Mouse (Mus musculus): Measurements from ENCODE around the gene Kcne2. TPM values are rescaled to one million over a fixed set of nuclear protein-coding genes. Genes with fewer than 3 reads are reported as not detected.

The Kcne2 gene
- polyA plus RNA-seq, 1 experiment from 2014 or later = 37.2 TPM

DNA sequence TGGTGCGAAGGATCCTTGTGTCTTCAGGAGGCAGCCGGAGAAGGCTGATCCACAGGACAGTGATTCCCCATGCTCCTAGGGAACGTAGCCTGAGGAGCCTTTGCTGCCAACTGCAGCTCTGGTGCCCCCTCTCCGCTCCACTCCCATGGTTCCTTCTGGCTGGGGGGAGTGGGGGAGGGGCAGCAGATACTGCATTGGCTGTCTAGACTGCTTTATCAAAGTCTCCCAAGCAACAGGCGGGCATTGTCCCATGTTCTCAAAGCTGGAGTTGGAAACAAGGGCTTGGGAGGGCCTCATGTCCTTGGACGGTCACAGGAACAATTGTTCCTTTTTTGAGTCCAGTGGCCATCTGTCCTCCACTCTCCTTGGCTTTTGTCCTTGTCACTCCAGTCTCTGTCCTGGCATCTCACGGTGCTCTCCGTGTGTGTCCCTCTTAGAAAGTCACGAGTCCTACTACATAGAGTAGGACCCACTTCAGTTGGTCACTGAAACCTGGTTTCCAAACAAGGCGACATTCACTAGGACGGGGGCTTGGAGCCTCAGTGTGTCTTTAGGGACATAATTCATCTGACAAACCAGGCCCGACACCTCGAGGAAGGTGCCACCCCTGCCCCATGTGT lies 54.2 kb downstream of the Kcne2 start:
- 42% methylated on average over 13 of the region's 13 CpGs for WGBS
- H3K4me3 ChIP-seq (ENCODE audit: low read length) = no peak overlapping the region
- H3K4me2 ChIP-seq (ENCODE audit: low read length) = no peak overlapping the region
- no peak overlapping the region for H3K27ac ChIP-seq (ENCODE audit: low read depth, low read length)
- no peaks in the 10 kb centered on the region for H3K9me3 ChIP-seq (ENCODE audit: control insufficient read depth, low read length)
- H3K36me3 ChIP-seq (ENCODE audit: control insufficient read depth, insufficient read depth, low read length) = no peaks in the 10 kb centered on the region
- H3K9ac ChIP-seq (ENCODE audit: low read depth, low read length) = no peak overlapping the region
- no peaks in the 10 kb centered on the region for H3K27me3 ChIP-seq (replicated peaks; ENCODE audit: control insufficient read depth, insufficient read depth, low read length)
- ATAC-seq = 0 out of 2 replicates have a peak, but pooled peaks have one; percentile 72
- peaks cover 5% of the 10 kb centered on the region for H3K4me1 ChIP-seq (ENCODE audit: control insufficient read depth, insufficient read depth, low read depth, low read length)

Other genes starting within 250 kb of the Kcne2 start
- 194 and 196 TPM in 2 replicates for gene Mrps6, start 234.1 kb upstream of the Kcne2 start, polyA plus RNA-seq (2015; fragmentation: Nextera tagmentation; extraction: Ambion mirVana)
- gene Gm49711, start 234.1 kb upstream of the Kcne2 start, polyA plus RNA-seq (2015; fragmentation: Nextera tagmentation; extraction: Ambion mirVana) = 0.38 and 0.42 TPM in 2 replicates
- 14.4 and 18.2 TPM in 2 replicates for gene Slc5a3, start 234.1 kb upstream of the Kcne2 start, polyA plus RNA-seq (2015; fragmentation: Nextera tagmentation; extraction: Ambion mirVana)
- gene Smim11, start 8.9 kb downstream of the Kcne2 start, polyA plus RNA-seq (2015; fragmentation: Nextera tagmentation; extraction: Ambion mirVana) = 55.4 and 57.7 TPM in 2 replicates
- not detected in 2 replicates for gene Fam243, start 29.1 kb downstream of the Kcne2 start, polyA plus RNA-seq (2015; fragmentation: Nextera tagmentation; extraction: Ambion mirVana)
- gene Kcne1, start 67.1 kb downstream of the Kcne2 start, polyA plus RNA-seq (2015; fragmentation: Nextera tagmentation; extraction: Ambion mirVana) = 0.19 and 0.28 TPM in 2 replicates
- gene Rcan1, start 178.5 kb downstream of the Kcne2 start, polyA plus RNA-seq (2015; fragmentation: Nextera tagmentation; extraction: Ambion mirVana) = 75.7 and 85.5 TPM in 2 replicates
- 7.8 and 7.9 TPM in 2 replicates for gene Clic6, start 193.3 kb downstream of the Kcne2 start, polyA plus RNA-seq (2015; fragmentation: Nextera tagmentation; extraction: Ambion mirVana)